Mouse (Mus musculus): ENCODE measurements around the gene Safb2. TPM values are rescaled to one million over a fixed set of nuclear protein-coding genes. Genes with fewer than 3 reads are reported as not detected.

Gene Safb2
- polyA plus RNA-seq, 1 experiment, result 339 TPM

DNA sequence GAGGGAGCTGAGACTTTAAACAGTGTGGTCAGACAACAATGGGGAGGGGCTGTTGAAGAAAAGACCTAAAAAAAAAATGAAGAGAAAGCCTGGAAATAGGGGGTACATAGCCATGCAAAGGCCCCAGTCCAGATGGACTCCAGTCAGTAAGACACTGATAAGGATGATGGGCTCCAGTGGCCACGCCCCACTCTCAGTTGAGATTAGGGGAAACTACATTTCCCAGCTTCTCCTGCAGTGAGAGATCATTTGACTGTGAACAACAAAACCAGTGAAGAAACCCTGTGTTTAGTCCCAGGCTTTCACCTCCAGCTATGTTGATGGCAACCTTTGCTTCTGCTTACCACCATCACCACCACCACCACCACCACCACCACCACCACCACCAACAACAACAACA, 38.4 kb downstream of the Safb2 start:
- Histone ChIP-seq H3K4me1 (ENCODE audit: control insufficient read depth, insufficient read depth, low read length) (peaks cover 24% of the 10 kb centered on the region), H3K27ac (ENCODE audit: insufficient read depth, low read depth, low read length) (no peak overlapping the region), H3K4me3 (ENCODE audit: insufficient read depth, low read depth, low read length) (no peak overlapping the region)
- 96% methylated on average over 1 of the region's 1 CpGs for WGBS
- TF ChIP-seq POLR2A (IDR thresholded peaks at IDR 0.05; ENCODE audit: insufficient read depth, low read depth, low read length) (no peak), CTCF (IDR thresholded peaks at IDR 0.05; ENCODE audit: insufficient read depth, low read depth, low read length) (no peak)

DNA sequence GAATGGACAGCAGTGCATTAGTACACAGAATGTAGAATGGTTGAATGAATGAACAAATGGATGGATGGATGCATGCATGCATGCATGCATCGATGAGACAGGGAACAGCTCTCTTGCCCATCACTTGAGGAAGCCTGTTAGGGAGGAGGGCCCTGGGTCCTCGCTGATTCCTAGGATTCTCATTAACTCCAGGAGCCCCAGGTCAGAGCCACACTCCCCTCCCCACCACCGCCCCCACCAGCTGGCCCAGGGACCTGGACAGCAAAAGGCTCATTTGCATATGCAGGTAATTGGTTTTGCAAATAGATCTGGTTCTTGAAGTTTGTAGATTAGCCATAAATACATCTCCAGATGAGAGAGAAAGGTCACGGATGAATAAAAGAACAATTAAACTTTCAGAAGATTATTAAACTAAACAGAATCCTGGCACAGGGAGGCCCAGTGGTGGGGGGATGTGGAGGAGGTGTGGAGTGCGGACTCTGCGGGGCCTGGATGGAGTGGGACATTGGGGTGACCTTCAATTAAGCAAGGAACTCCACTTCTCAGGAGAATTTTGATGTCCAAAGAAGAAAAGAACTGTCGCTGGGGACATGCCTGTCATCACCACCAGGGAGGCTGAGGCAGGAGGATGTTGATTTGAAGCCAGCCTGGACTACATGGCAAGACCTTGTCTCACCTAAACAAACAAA, 39.5 kb downstream of the Safb2 start:
- WGBS, result 90% methylated on average over 7 of the region's 7 CpGs
- no peak overlapping the region for H3K27ac ChIP-seq (ENCODE audit: insufficient read depth, low read depth, low read length)
- H3K4me1 ChIP-seq (ENCODE audit: control insufficient read depth, insufficient read depth, low read length), result peaks cover 21% of the 10 kb centered on the region
- TF ChIP-seq POLR2A (IDR thresholded peaks at IDR 0.05; ENCODE audit: insufficient read depth, low read depth, low read length), result no peak
- TF ChIP-seq CTCF (IDR thresholded peaks at IDR 0.05; ENCODE audit: insufficient read depth, low read depth, low read length), result no peak
- H3K4me3 ChIP-seq (ENCODE audit: insufficient read depth, low read depth, low read length), result no peak overlapping the region

DNA sequence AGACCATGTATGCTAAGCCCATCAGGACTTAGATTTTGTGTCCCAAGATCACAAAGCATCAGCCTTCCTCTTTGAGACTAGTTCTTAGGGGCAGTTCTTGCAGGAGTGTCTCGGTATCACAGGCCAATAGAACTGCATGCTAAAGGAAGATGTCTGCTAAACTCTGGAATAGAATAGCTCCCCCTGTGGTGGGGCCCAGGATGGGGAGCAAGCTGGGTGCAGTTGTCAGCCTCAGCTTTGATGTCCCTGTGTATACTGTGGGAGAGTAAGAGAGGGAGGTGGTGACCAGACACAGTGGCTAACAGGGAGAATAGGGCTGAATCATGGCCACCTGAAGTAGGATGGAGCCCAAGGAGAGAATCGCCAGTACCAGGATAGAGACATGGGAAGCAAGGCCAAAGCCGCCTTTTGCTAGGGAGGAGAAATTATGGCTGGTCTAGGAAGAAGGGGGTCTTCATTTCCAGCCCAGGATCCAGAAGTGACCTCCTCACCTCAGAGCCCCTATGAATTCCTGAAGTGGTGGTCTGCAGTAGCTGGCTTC, 40.6 kb downstream of the Safb2 start:
- Histone ChIP-seq H3K4me3 (ENCODE audit: insufficient read depth, low read depth, low read length) (no peak overlapping the region), H3K27ac (ENCODE audit: insufficient read depth, low read depth, low read length) (no peak overlapping the region), H3K4me1 (ENCODE audit: control insufficient read depth, insufficient read depth, low read length) (peaks cover 21% of the 10 kb centered on the region)
- WGBS, result 92% methylated on average over 3 of the region's 3 CpGs
- no peak for TF ChIP-seq POLR2A (IDR thresholded peaks at IDR 0.05; ENCODE audit: insufficient read depth, low read depth, low read length)
- TF ChIP-seq CTCF (IDR thresholded peaks at IDR 0.05; ENCODE audit: insufficient read depth, low read depth, low read length), result no peak

DNA sequence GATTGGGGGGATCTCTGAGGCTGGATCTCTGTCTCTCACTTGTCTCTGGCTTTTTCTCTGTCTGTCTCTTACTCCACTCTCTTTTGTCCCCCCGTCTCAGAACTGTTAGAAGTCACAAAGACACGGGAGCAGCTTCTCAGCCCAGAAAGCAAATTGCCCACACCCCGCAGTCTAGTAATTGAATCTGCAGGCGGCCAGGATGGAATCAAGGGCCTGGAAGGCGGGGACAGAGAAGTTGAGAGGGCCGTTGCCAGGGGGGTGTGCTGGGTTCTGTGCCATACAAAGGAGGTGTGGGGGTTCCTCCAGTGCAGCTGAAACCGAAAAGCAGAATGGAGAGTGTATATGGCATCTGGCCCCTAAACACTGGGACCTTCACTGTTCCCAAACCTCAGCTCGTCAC, 41.6 kb downstream of the Safb2 start:
- Histone ChIP-seq H3K27ac (ENCODE audit: insufficient read depth, low read depth, low read length) (no peak overlapping the region), H3K4me1 (ENCODE audit: control insufficient read depth, insufficient read depth, low read length) (peaks cover 29% of the 10 kb centered on the region), H3K4me3 (ENCODE audit: insufficient read depth, low read depth, low read length) (no peak overlapping the region)
- TF ChIP-seq POLR2A (IDR thresholded peaks at IDR 0.05; ENCODE audit: insufficient read depth, low read depth, low read length), result no peak
- no peak for TF ChIP-seq CTCF (IDR thresholded peaks at IDR 0.05; ENCODE audit: insufficient read depth, low read depth, low read length)
- WGBS, result 20% methylated on average over 8 of the region's 8 CpGs

DNA sequence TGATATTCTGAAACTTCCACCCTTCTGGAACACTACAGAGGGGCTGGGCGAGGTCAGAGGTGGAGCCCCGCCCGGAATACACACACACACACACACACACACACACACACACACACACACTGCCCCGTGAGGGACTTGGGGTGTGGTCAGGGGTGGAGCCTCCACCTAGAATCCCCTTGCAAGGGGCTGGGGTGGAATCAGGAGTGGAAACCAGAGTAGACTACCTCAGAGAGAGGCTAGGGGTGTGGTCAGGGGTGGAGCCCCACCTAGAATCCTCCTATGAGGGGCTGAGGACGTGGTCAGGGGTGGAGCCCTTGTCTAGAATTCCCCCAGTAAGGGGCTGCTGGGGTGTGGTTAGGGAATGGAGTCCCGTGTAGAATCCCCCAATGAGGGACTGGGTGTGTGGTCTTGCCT, 43.8 kb downstream of the Safb2 start:
- no peak overlapping the region for H3K4me3 ChIP-seq (ENCODE audit: insufficient read depth, low read depth, low read length)
- no peak for TF ChIP-seq POLR2A (IDR thresholded peaks at IDR 0.05; ENCODE audit: insufficient read depth, low read depth, low read length)
- TF ChIP-seq CTCF (IDR thresholded peaks at IDR 0.05; ENCODE audit: insufficient read depth, low read depth, low read length), result no peak
- no peak overlapping the region for H3K27ac ChIP-seq (ENCODE audit: insufficient read depth, low read depth, low read length)
- H3K4me1 ChIP-seq (ENCODE audit: control insufficient read depth, insufficient read depth, low read length), result peaks cover 33% of the 10 kb centered on the region
- WGBS, result 66% methylated on average over 6 of the region's 6 CpGs

DNA sequence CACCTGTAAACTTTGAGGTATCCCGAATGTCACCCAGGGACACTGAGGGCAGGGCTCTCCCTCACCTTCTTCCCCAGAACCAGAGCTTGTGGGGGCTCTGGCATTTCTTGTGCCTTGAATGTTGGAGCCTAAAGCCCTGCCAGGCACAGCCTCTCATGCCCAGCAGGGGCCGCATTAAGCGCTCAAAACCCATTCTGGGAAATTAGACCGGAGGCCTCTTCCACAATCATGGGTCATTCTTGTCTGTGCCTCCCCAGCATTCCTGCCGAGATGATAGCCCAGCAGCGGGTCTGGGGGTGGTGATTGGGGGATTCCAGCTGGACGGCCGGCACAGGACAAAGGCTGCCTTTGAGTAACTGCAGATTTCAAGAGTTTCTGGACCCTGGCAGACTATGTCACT, 46.5 kb downstream of the Safb2 start:
- peaks cover 30% of the 10 kb centered on the region for H3K4me1 ChIP-seq (ENCODE audit: control insufficient read depth, insufficient read depth, low read length)
- H3K27ac ChIP-seq (ENCODE audit: insufficient read depth, low read depth, low read length), result peak overlapping the region; percentile 15; the same call in 1 of the 2 replicates
- H3K4me3 ChIP-seq (ENCODE audit: insufficient read depth, low read depth, low read length), result no peak overlapping the region
- TF ChIP-seq POLR2A (IDR thresholded peaks at IDR 0.05; ENCODE audit: insufficient read depth, low read depth, low read length), result no peak
- TF ChIP-seq CTCF (IDR thresholded peaks at IDR 0.05; ENCODE audit: insufficient read depth, low read depth, low read length), result no peak
- 42% methylated on average over 8 of the region's 8 CpGs for WGBS

DNA sequence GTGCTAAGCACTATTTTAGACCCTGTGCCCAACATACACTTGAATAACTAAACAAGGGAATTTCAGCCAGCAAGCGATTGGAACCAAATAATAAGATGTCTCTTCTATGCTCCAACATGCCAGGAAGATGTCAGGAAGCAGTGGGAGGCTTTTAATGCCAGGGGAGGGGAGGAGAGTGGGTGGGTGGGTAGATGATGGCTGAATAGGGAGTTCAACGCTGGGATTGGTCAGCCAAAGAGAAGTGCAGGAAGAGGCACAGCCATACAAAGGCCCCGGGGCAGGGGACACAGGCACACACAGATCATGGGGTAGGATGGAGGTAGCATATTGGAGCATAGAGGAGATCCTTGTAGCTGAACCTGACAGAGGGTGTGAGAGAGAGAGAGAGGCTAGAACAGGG, 47.5 kb downstream of the Safb2 start:
- no peak overlapping the region for H3K27ac ChIP-seq (ENCODE audit: insufficient read depth, low read depth, low read length)
- TF ChIP-seq POLR2A (IDR thresholded peaks at IDR 0.05; ENCODE audit: insufficient read depth, low read depth, low read length) (no peak), CTCF (IDR thresholded peaks at IDR 0.05; ENCODE audit: insufficient read depth, low read depth, low read length) (no peak)
- WGBS, result 15% methylated on average over 3 of the region's 3 CpGs
- peaks cover 23% of the 10 kb centered on the region for H3K4me1 ChIP-seq (ENCODE audit: control insufficient read depth, insufficient read depth, low read length)
- no peak overlapping the region for H3K4me3 ChIP-seq (ENCODE audit: insufficient read depth, low read depth, low read length)

DNA sequence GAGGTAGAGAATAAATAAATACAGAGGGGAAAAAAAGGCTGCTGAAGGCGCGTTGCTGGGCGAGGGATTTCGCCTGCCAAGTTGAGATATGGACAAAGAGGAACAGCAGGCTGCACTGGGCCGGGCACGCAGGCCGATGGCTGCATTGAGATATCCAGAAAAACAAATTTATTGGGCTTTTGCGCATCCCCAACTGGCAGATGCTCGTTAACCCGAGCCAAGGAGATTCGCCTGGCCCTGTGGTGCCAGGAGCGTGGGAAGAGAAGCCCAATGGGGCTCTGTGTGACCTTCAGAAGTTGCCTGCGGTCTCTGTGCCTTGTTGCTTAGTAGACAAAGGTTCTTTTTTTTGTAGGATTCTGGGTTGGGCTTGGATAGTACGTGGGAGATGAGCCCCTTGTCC, 48.2 kb downstream of the Safb2 start:
- H3K4me3 ChIP-seq (ENCODE audit: insufficient read depth, low read depth, low read length), result no peak overlapping the region
- peaks cover 23% of the 10 kb centered on the region for H3K4me1 ChIP-seq (ENCODE audit: control insufficient read depth, insufficient read depth, low read length)
- TF ChIP-seq CTCF (IDR thresholded peaks at IDR 0.05; ENCODE audit: insufficient read depth, low read depth, low read length) (no peak), POLR2A (IDR thresholded peaks at IDR 0.05; ENCODE audit: insufficient read depth, low read depth, low read length) (0 out of 2 replicates have a peak, but pooled peaks have one; percentile 15)
- 47% methylated on average over 14 of the region's 14 CpGs for WGBS
- peak overlapping the region; percentile 50 for H3K27ac ChIP-seq (ENCODE audit: insufficient read depth, low read depth, low read length)

DNA sequence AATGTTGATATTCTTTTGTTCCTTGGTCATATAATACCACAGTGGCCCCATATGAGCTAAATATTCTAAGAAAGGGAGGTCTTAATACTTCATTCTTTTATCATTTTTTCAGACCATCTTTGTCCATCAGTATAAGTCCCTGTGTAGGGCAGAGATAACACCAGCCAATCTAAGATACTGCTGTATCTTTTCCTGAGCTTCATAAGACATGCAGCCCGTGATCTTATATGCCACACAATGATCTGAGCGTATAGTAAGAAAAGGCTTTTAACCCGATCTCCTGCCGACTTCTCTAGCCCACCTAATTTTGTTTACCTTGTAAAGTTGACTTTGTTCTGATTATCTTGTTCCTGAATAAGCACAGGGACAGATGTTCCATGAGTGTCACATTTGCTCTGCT, 59.4 kb downstream of the Safb2 start:
- TF ChIP-seq POLR2A (IDR thresholded peaks at IDR 0.05; ENCODE audit: insufficient read depth, low read depth, low read length) (no peak), CTCF (IDR thresholded peaks at IDR 0.05; ENCODE audit: insufficient read depth, low read depth, low read length) (no peak)
- Histone ChIP-seq H3K4me1 (ENCODE audit: control insufficient read depth, insufficient read depth, low read length) (no peaks in the 10 kb centered on the region), H3K27ac (ENCODE audit: insufficient read depth, low read depth, low read length) (no peak overlapping the region), H3K4me3 (ENCODE audit: insufficient read depth, low read depth, low read length) (no peak overlapping the region)
- 83% methylated on average over 4 of the region's 4 CpGs for WGBS

Data from olfactory bulb, adult 2 months (tissue).